Mouse (Mus musculus): Measurements from ENCODE around the gene Kiss1r.

GRCm38 (mm10) chr10:79918231-79919078, 1.7 kb downstream of the Kiss1r start:
- TF ChIP-seq CTCF (IDR thresholded peaks at IDR 0.05; ENCODE audit: low read depth, low read length) (no peak), GATA1 (IDR thresholded peaks at IDR 0.05; ENCODE audit: borderline replicate concordance, low read length) (no peak), TAL1 (conservative IDR thresholded peaks at IDR 0.05; ENCODE audit: low read depth, low read length) (no peak), POLR2AphosphoS5 (IDR thresholded peaks at IDR 0.05; ENCODE audit: insufficient replicate concordance, low read depth, low read length) (no peak), GATA2 (IDR thresholded peaks at IDR 0.05; ENCODE audit: borderline replicate concordance, low read depth, low read length) (no peak)

Measured in G1E (cell line).